Mouse (Mus musculus) embryonic facial prominence, embryonic 10.5 days (tissue): ENCODE data around the gene Gm3417. TPM values are rescaled to one million over a fixed set of nuclear protein-coding genes. Genes with fewer than 3 reads are reported as not detected.
"Not testable (repeated sequence)": the region's sequence is repeated elsewhere in the genome, so short reads cannot be mapped to it uniquely, and the experiment has no call there.

ENCODE experiments used
- DNase-seq: peaks from one replicate; pipeline ENCODE4 v3.0.0-alpha.2; 2017; ENCODE audit warnings: low spot score
- H3K27ac ChIP-seq: fragments of 300-500 bp; sonication (generic); replicated peaks from 2 replicates; pipeline ENCODE4 v1.5.1; 2016; ENCODE audit warnings: mild to moderate bottlenecking
- H3K27me3 ChIP-seq: fragments of 300-500 bp; sonication (generic); replicated peaks from 2 replicates; pipeline ENCODE4 v1.6.1; 2016; ENCODE audit warnings: low read depth, mild to moderate bottlenecking; ENCODE audit not compliant: poor library complexity, severe bottlenecking
- H3K36me3 ChIP-seq: fragments of 300-500 bp; sonication (generic); replicated peaks from 2 replicates; pipeline ENCODE4 v1.6.1; 2016; ENCODE audit warnings: mild to moderate bottlenecking, moderate library complexity
- H3K4me1 ChIP-seq: fragments of 300-500 bp; sonication (generic); 2 replicates; pipeline ENCODE4 v1.6.1; 2016
- H3K4me3 ChIP-seq: fragments of 300-500 bp; sonication (generic); 2 replicates; pipeline ENCODE4 v1.5.1; 2016; ENCODE audit warnings: mild to moderate bottlenecking, moderate library complexity
- H3K9me3 ChIP-seq: fragments of 300-500 bp; sonication (generic); 2 replicates; pipeline ENCODE4 v1.6.1; 2016; ENCODE audit warnings: mild to moderate bottlenecking
- WGBS: fragments of 180-500 bp; shearing (Covaris S2); methylation state at CpG from one replicate; pipeline ENCODE4 v1.1.7; 2016; 5-methylcytosine and 5-hydroxymethylcytosine counted together
- polyA plus RNA-seq: library from polyadenylated mRNA; unstranded; fragments of >200 nt; fragmentation: Nextera tagmentation; extraction: Ambion mirVana; gene quantifications from 2 replicates; pipeline ENCODE4 v1.2.1, GENCODE M21; 2016

Gene Gm3417
- 0.55 and 1.3 TPM in 2 replicates for polyA plus RNA-seq

DNA sequence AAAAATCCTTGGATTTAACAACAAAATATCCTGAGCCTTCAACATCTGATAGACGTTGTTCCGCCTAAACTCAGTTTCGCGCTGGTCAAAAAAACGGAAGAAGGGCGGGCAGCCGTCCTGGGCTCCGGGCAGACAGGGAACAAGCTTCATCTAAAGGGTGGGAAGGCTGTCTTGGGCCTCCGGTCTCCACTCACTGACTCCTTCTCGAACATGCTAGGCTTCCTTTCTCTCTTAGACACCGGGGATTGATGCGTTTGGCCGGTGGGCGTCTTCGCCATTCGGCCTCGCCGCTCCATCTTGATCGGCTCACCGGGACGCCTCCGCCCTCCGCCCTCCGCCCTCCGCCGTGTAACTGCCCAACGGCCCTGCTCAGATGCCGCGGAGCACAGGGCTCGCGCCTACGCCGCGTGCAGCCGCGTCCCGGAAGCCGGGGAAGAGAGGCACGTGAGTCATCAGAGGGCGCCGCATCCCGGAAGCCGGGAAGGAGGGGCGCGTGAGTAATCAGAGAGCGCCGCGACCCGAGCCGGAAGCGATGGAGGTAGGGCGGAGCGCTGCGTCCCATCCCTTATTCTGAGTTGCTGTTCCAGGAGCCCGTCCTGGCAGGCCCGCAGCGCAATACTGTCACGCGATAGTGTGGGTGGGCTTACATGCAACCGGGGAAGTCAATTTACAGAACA lies at the start of gene Gm3417, which contains the start of gene 9030025P20Rik:
Gene Gm3417 (minus strand): TSS at position 429 of the 677 bp plus-strand sequence.
Gene 9030025P20Rik (plus strand): TSS at position 107 of the 677 bp plus-strand sequence.
- no CpG with 5 or more reads among the region's 60 CpGs for WGBS
- H3K36me3 ChIP-seq, result not testable (repeated sequence)

GRCm38 (mm10) chr17:15025513-15025912 lies 46.9 kb upstream of the Gm3417 start:
- not testable (repeated sequence) for H3K27ac ChIP-seq, H3K4me3 ChIP-seq, H3K9me3 ChIP-seq, H3K36me3 ChIP-seq, H3K27me3 ChIP-seq, DNase-seq, H3K4me1 ChIP-seq
- whole genome bisulfite sequencing, result no CpG with 5 or more reads among the region's 6 CpGs

More for the DNA sequence above, at the start of gene Gm3417, which contains the start of gene 9030025P20Rik:
- not testable (repeated sequence) for H3K9me3 ChIP-seq, DNase-seq, H3K27me3 ChIP-seq, H3K4me1 ChIP-seq, H3K27ac ChIP-seq
- H3K4me3 ChIP-seq, result 0 out of 2 replicates have a peak within 1 kb of the TSS, but pooled peaks have one; percentile 37

DNA sequence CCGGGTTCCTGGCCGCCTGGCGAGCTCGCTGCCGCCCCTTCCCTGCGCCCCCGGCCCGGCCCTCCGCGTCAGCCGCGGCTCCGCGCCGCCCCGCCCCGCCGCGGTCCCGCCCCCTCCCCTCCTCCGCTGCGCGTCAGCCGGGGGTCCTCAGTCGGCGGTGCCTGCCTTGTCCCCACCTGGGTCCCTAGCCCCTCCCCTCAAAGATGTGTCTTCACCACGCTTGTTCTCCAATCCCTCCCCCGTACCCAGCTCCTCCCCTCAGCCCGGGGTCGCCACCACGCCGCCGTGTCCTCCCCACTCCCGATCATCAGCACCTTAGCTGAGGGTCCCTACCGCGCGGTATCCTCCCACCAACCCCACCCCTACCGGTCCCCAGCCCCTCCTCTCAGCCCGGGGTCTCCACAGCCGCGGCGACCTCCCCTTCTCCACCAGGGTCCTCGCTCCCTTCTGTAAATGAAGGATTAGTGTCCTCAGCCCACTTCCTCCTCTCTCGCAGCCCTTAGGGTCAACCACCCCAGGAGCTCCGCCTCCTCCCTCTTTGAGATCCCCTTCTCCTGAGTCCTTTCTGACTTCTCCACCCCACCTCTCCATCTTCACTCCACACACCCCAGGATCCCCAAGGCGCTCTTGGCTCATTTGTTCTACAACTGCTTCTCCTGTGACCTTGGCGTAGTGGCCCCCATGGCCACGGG lies 46.1 kb upstream of the Gm3417 start:
- not testable (repeated sequence) for H3K9me3 ChIP-seq, H3K4me3 ChIP-seq, H3K27me3 ChIP-seq, H3K4me1 ChIP-seq, H3K27ac ChIP-seq, H3K36me3 ChIP-seq, DNase-seq
- WGBS, result no CpG with 5 or more reads among the region's 48 CpGs

DNA sequence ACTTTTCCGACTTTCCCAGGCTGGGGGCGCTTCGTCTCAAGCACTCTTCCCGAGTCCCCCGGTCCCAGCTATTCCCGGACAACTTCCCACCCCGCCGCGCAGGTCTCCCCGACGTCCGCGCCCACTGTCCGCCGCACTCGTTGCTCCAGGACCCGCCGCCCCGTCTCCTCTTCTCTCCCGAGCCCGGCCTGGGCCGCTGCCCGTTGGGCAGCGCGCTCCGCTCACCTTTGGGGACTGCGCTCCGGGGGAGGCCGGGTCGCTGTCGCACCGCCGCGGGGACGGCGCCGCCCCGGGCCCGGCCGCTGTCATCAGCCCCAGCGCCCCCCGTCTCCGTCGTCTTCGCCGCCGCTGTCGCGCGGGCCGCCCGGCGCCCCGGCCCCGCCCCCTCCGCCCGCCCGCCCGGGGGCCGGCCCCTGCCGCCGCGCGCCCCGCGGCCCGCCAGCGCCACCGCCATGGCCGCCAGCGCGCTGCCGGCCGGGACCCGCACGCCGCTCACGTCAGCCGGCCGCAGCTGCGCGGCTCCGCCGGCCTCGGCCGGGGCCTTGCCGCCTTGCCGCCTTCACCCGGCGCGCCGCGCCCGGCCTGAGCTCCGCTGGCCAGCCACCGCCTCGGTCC lies 45.4 kb upstream of the Gm3417 start:
- H3K27me3 ChIP-seq, H3K4me3 ChIP-seq, H3K36me3 ChIP-seq, DNase-seq, H3K27ac ChIP-seq, H3K9me3 ChIP-seq, H3K4me1 ChIP-seq: not testable (repeated sequence)
- WGBS, result no CpG with 5 or more reads among the region's 97 CpGs

DNA sequence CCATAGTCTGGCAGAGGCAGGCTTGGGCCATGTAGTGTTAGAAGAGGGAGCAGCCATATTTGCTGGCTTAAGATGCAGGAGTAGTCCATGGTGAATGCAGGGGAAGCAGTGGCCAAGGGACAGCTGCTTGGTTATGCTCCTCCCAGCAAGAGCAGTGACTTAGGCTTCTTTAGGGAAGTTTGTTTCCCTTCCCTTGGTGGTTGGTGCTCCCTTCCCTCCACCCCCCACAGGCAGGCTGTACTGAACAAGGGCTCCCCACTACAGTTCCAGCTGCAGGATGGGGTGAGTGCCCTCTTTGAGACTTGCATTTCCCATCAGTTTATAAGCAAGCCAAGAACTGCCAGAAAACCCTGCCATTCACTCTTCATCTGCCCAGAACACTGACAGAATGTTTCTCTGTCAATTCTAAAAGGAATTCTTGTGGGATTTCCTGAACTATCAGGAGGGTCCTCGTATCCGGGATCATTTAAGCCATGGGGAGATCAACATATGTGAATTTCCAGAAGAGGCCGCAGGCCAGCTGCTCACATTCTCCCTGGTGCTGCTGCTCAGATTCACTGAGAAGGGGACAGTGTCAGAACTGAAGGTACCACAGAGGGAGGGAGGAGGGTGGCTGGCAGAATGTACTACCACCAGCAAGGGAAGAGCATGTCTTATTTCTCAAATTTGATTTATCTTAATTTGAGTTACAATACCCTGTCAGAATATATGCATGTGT lies 43.1 kb upstream of the Gm3417 start:
- H3K27ac ChIP-seq, H3K27me3 ChIP-seq, DNase-seq, H3K9me3 ChIP-seq, H3K4me1 ChIP-seq, H3K4me3 ChIP-seq, H3K36me3 ChIP-seq: not testable (repeated sequence)
- WGBS, result 86% methylated on average over 3 of the region's 3 CpGs

GRCm38 (mm10) chr17:15009706-15010413 lies 31.3 kb upstream of the Gm3417 start, which contains the start of gene Gm3435:
TSS of gene Gm3435 (plus strand) at chr17:15010176.
- not testable (repeated sequence) for H3K27ac ChIP-seq, H3K27me3 ChIP-seq, H3K4me1 ChIP-seq, H3K4me3 ChIP-seq, H3K36me3 ChIP-seq, H3K9me3 ChIP-seq, DNase-seq
- no CpG with 5 or more reads among the region's 60 CpGs for WGBS

GRCm38 (mm10) chr17:15009088-15009487 lies 30.5 kb upstream of the Gm3417 start:
- not testable (repeated sequence) for H3K4me3 ChIP-seq, H3K9me3 ChIP-seq, H3K4me1 ChIP-seq, H3K27me3 ChIP-seq, H3K27ac ChIP-seq, H3K36me3 ChIP-seq, DNase-seq
- WGBS, result no CpG with 5 or more reads among the region's 3 CpGs

DNA sequence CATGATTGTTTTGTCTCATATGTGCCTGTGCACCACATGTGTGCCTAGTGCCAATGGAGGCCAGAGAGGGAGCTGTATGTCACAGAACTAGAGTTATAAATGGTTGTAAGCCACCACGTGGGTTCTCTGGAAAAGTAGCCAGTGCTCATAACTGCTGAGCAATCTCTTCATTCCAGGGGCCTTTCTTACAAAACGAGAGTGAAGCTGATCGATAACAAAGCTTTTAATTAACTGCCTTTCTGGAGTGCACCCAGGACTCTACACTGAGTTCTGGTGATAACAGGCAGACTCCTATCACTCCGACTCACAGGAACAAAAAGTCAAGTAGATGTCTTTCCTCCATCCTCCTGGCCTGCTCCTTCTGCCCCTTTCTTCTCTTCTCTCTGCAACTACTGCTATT lies 21.5 kb upstream of the Gm3417 start:
- DNase-seq, H3K9me3 ChIP-seq, H3K27me3 ChIP-seq, H3K4me1 ChIP-seq, H3K27ac ChIP-seq, H3K4me3 ChIP-seq, H3K36me3 ChIP-seq: not testable (repeated sequence)
- WGBS, result no CpG with 5 or more reads among the region's 4 CpGs

DNA sequence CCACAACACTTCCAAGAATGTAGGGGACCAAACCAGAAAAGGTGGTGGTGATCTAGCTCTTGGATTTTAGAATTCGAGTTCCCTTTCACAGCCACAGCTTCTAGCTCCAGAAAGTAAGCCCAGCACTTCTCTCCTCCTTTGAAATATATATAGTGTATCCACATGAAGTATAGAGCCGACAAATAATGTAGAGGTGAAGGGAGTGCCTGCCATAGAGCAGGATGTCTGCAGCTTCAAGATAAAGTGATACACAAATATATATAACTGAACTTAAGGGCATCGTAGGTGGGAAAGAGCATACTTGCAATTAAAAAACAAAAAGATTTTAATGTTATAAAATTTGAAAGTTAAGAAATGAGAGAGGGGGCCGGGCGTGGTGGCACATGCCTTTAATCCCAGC lies 15.6 kb upstream of the Gm3417 start:
- not testable (repeated sequence) for H3K9me3 ChIP-seq, H3K27me3 ChIP-seq, H3K4me1 ChIP-seq, H3K4me3 ChIP-seq, DNase-seq, H3K27ac ChIP-seq, H3K36me3 ChIP-seq
- no CpG with 5 or more reads among the region's 5 CpGs for WGBS

DNA sequence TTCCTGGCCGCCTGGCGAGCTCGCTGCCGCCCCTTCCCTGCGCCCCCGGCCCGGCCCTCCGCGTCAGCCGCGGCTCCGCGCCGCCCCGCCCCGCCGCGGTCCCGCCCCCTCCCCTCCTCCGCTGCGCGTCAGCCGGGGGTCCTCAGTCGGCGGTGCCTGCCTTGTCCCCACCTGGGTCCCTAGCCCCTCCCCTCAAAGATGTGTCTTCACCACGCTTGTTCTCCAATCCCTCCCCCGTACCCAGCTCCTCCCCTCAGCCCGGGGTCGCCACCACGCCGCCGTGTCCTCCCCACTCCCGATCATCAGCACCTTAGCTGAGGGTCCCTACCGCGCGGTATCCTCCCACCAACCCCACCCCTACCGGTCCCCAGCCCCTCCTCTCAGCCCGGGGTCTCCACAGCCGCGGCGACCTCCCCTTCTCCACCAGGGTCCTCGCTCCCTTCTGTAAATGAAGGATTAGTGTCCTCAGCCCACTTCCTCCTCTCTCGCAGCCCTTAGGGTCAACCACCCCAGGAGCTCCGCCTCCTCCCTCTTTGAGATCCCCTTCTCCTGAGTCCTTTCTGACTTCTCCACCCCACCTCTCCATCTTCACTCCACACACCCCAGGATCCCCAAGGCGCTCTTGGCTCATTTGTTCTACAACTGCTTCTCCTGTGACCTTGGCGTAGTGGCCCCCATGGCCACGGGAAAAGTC lies 14.7 kb upstream of the Gm3417 start:
- not testable (repeated sequence) for H3K27me3 ChIP-seq, DNase-seq, H3K4me1 ChIP-seq, H3K4me3 ChIP-seq, H3K9me3 ChIP-seq, H3K36me3 ChIP-seq, H3K27ac ChIP-seq
- WGBS, result no CpG with 5 or more reads among the region's 47 CpGs

DNA sequence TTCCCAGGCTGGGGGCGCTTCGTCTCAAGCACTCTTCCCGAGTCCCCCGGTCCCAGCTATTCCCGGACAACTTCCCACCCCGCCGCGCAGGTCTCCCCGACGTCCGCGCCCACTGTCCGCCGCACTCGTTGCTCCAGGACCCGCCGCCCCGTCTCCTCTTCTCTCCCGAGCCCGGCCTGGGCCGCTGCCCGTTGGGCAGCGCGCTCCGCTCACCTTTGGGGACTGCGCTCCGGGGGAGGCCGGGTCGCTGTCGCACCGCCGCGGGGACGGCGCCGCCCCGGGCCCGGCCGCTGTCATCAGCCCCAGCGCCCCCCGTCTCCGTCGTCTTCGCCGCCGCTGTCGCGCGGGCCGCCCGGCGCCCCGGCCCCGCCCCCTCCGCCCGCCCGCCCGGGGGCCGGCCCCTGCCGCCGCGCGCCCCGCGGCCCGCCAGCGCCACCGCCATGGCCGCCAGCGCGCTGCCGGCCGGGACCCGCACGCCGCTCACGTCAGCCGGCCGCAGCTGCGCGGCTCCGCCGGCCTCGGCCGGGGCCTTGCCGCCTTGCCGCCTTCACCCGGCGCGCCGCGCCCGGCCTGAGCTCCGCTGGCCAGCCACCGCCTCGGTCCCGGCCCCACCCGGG lies 14.0 kb upstream of the Gm3417 start:
- H3K4me3 ChIP-seq, H3K4me1 ChIP-seq, H3K27ac ChIP-seq, H3K36me3 ChIP-seq, H3K9me3 ChIP-seq, H3K27me3 ChIP-seq, DNase-seq: not testable (repeated sequence)
- WGBS, result no CpG with 5 or more reads among the region's 98 CpGs
